Mouse (Mus musculus): Measurements from ENCODE around the gene Myl9. TPM values are rescaled to one million over a fixed set of nuclear protein-coding genes. Genes with fewer than 3 reads are reported as not detected.

The Myl9 gene
- polyA plus RNA-seq (2011; ENCODE audit: insufficient read depth, insufficient read length, low read depth, missing spikeins): 9.4 and 20.2 TPM in 2 replicates

GRCm38 (mm10) chr2:156774738-156775454 is at the start of gene Myl9:
Gene Myl9 (plus strand): TSS chr2:156775420.
- Histone ChIP-seq H3K9me3 (replicated peaks; ENCODE audit: control insufficient read depth, insufficient read depth, low read length, poor library complexity, severe bottlenecking) (no peaks in the 10 kb centered on the region), H3K36me3 (ENCODE audit: control insufficient read depth, insufficient read depth, low read length, poor library complexity, severe bottlenecking) (no peaks in the 10 kb centered on the region), H3K9ac (ENCODE audit: low read depth, poor library complexity, severe bottlenecking) (peak within 1 kb of the TSS; percentile 42), H3K27me3 (ENCODE audit: control insufficient read depth, insufficient read depth, low read length, poor library complexity, severe bottlenecking) (no peaks in the 10 kb centered on the region), H3K4me3 (ENCODE audit: low read depth, low read length) (peak within 1 kb of the TSS; percentile 39), H3K27ac (ENCODE audit: insufficient read depth, low read length) (no peak within 1 kb of the TSS), H3K4me1 (ENCODE audit: control insufficient read depth, insufficient read depth, low read length) (no peaks in the 10 kb centered on the region)
- TF ChIP-seq POLR2A (IDR thresholded peaks at IDR 0.05; ENCODE audit: insufficient read depth, low read length) (no peak), CTCF (IDR thresholded peaks at IDR 0.05; ENCODE audit: low read depth, low read length) (no peak), EP300 (IDR thresholded peaks at IDR 0.05; ENCODE audit: insufficient read depth, low read depth, low read length) (no peak)

- Histone ChIP-seq H3K9ac (ENCODE audit: low read depth, poor library complexity, severe bottlenecking) (0 out of 2 replicates have a peak overlapping the region, but pooled peaks have one; percentile 17), H3K27me3 (ENCODE audit: control insufficient read depth, insufficient read depth, low read length, poor library complexity, severe bottlenecking) (no peaks in the 10 kb centered on the region), H3K27ac (ENCODE audit: insufficient read depth, low read length) (peak overlapping the region; percentile 84), H3K36me3 (ENCODE audit: control insufficient read depth, insufficient read depth, low read length, poor library complexity, severe bottlenecking) (no peaks in the 10 kb centered on the region), H3K9me3 (replicated peaks; ENCODE audit: control insufficient read depth, insufficient read depth, low read length, poor library complexity, severe bottlenecking) (no peaks in the 10 kb centered on the region), H3K4me1 (ENCODE audit: control insufficient read depth, insufficient read depth, low read length) (peaks cover 9% of the 10 kb centered on the region), H3K4me3 (ENCODE audit: low read depth, low read length) (no peak overlapping the region)
- TF ChIP-seq CTCF (IDR thresholded peaks at IDR 0.05; ENCODE audit: low read depth, low read length) (no peak), EP300 (IDR thresholded peaks at IDR 0.05; ENCODE audit: insufficient read depth, low read depth, low read length) (peak; percentile 81), POLR2A (IDR thresholded peaks at IDR 0.05; ENCODE audit: insufficient read depth, low read length) (no peak)
Measured at GRCm38 (mm10) chr2:156726344-156726743, 48.9 kb upstream of the Myl9 start.

- H3K27ac ChIP-seq (ENCODE audit: insufficient read depth, low read length): peak overlapping the region; percentile 83
- TF ChIP-seq POLR2A (IDR thresholded peaks at IDR 0.05; ENCODE audit: insufficient read depth, low read length) (no peak), CTCF (IDR thresholded peaks at IDR 0.05; ENCODE audit: low read depth, low read length) (no peak), EP300 (IDR thresholded peaks at IDR 0.05; ENCODE audit: insufficient read depth, low read depth, low read length) (no peak)
- no peaks in the 10 kb centered on the region for H3K9me3 ChIP-seq (replicated peaks; ENCODE audit: control insufficient read depth, insufficient read depth, low read length, poor library complexity, severe bottlenecking)
- H3K4me3 ChIP-seq (ENCODE audit: low read depth, low read length): no peak overlapping the region; the same call in 1 of the 2 replicates
- 0 out of 2 replicates have a peak overlapping the region, but pooled peaks have one; percentile 17 for H3K9ac ChIP-seq (ENCODE audit: low read depth, poor library complexity, severe bottlenecking)
- peaks cover 9% of the 10 kb centered on the region for H3K4me1 ChIP-seq (ENCODE audit: control insufficient read depth, insufficient read depth, low read length)
- no peaks in the 10 kb centered on the region for H3K36me3 ChIP-seq (ENCODE audit: control insufficient read depth, insufficient read depth, low read length, poor library complexity, severe bottlenecking)
- H3K27me3 ChIP-seq (ENCODE audit: control insufficient read depth, insufficient read depth, low read length, poor library complexity, severe bottlenecking): no peaks in the 10 kb centered on the region
Measured at GRCm38 (mm10) chr2:156726878-156727277, 48.3 kb upstream of the Myl9 start.

- peak overlapping the region; percentile 2; the same call in 1 of the 2 replicates for H3K4me3 ChIP-seq (ENCODE audit: low read depth, low read length)
- H3K4me1 ChIP-seq (ENCODE audit: control insufficient read depth, insufficient read depth, low read length): peaks cover 14% of the 10 kb centered on the region
- no peak overlapping the region for H3K9ac ChIP-seq (ENCODE audit: low read depth, poor library complexity, severe bottlenecking)
Measured at GRCm38 (mm10) chr2:156729537-156730469, 45.4 kb upstream of the Myl9 start.

GRCm38 (mm10) chr2:156730501-156730921 is 44.7 kb upstream of the Myl9 start:
- peak overlapping the region; percentile 54 for H3K27ac ChIP-seq (ENCODE audit: insufficient read depth, low read length)
- H3K4me3 ChIP-seq (ENCODE audit: low read depth, low read length): no peak overlapping the region

More at GRCm38 (mm10) chr2:156729537-156730469, 45.4 kb upstream of the Myl9 start:
- Histone ChIP-seq H3K27me3 (ENCODE audit: control insufficient read depth, insufficient read depth, low read length, poor library complexity, severe bottlenecking) (no peaks in the 10 kb centered on the region), H3K27ac (ENCODE audit: insufficient read depth, low read length) (peak overlapping the region; percentile 47), H3K9me3 (replicated peaks; ENCODE audit: control insufficient read depth, insufficient read depth, low read length, poor library complexity, severe bottlenecking) (no peaks in the 10 kb centered on the region), H3K36me3 (ENCODE audit: control insufficient read depth, insufficient read depth, low read length, poor library complexity, severe bottlenecking) (no peaks in the 10 kb centered on the region)
- TF ChIP-seq EP300 (IDR thresholded peaks at IDR 0.05; ENCODE audit: insufficient read depth, low read depth, low read length) (peak; percentile 60; the same call in 1 of the 2 replicates), CTCF (IDR thresholded peaks at IDR 0.05; ENCODE audit: low read depth, low read length) (no peak), POLR2A (IDR thresholded peaks at IDR 0.05; ENCODE audit: insufficient read depth, low read length) (no peak)

More at GRCm38 (mm10) chr2:156730501-156730921, 44.7 kb upstream of the Myl9 start:
- no peaks in the 10 kb centered on the region for H3K36me3 ChIP-seq (ENCODE audit: control insufficient read depth, insufficient read depth, low read length, poor library complexity, severe bottlenecking)
- H3K4me1 ChIP-seq (ENCODE audit: control insufficient read depth, insufficient read depth, low read length): peaks cover 14% of the 10 kb centered on the region
- no peaks in the 10 kb centered on the region for H3K27me3 ChIP-seq (ENCODE audit: control insufficient read depth, insufficient read depth, low read length, poor library complexity, severe bottlenecking)
- H3K9ac ChIP-seq (ENCODE audit: low read depth, poor library complexity, severe bottlenecking): peak overlapping the region; percentile 38
- TF ChIP-seq EP300 (IDR thresholded peaks at IDR 0.05; ENCODE audit: insufficient read depth, low read depth, low read length) (no peak), CTCF (IDR thresholded peaks at IDR 0.05; ENCODE audit: low read depth, low read length) (no peak), POLR2A (IDR thresholded peaks at IDR 0.05; ENCODE audit: insufficient read depth, low read length) (no peak)
- H3K9me3 ChIP-seq (replicated peaks; ENCODE audit: control insufficient read depth, insufficient read depth, low read length, poor library complexity, severe bottlenecking): no peaks in the 10 kb centered on the region
